Mouse (Mus musculus) olfactory bulb, adult 2 months (tissue): Measurements from ENCODE around the gene Kyat1.

Source experiments
- CTCF ChIP-seq: fragments of 200-500 bp; IDR thresholded peaks from 2 replicates; pipeline ENCODE4 v1.5.1; 2012; ENCODE audit warnings: low read depth, mild to moderate bottlenecking, low read length, moderate library complexity; ENCODE audit not compliant: insufficient read depth
- POLR2A ChIP-seq: fragments of 200-500 bp; IDR thresholded peaks from 2 replicates; pipeline ENCODE4 v1.6.1; 2012; ENCODE audit warnings: mild to moderate bottlenecking, low read depth, low read length, moderate library complexity; ENCODE audit not compliant: insufficient read depth

DNA sequence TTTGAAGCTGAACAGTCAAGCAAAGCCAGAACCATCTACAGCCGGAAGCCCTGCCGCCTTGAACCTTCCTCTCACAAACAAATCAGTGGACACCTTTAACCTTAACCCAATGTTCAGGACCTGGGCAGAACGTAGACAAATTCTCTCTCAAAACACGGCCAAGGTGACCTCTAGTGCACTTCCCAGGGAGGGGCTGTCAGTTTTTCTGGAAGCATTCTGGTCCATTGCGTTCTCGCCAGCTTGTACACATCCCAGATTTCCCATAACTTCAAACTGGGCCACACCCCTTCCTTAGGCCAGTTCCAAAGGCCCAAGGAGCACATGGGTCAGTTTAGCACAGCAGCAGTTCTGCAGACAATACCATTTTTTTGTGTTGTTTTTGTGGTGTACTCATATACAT lies 9.8 kb upstream of the Kyat1 start:
- no peak for TF ChIP-seq POLR2A
- TF ChIP-seq CTCF: no peak
